Mouse (Mus musculus) hindbrain, postnatal 0 days (tissue): ENCODE measurements around the gene Gstk1. TPM values are rescaled to one million over a fixed set of nuclear protein-coding genes. Genes with fewer than 3 reads are reported as not detected.

Experiments used
- ATAC-seq: fragments of 200-750 bp; cut with Nextera tagmentation; 2 replicates; pipeline ENCODE4 v1.8.0; 2017; ENCODE audit warnings: mild to moderate bottlenecking, moderate TSS enrichment, moderate library complexity
- DNase-seq: peaks from one replicate; pipeline ENCODE4 v3.0.0-alpha.2; 2015; ENCODE audit warnings: low spot score
- H3K27ac ChIP-seq: fragments of 300-500 bp; sonication (generic); 2 replicates; pipeline ENCODE4 v1.5.1; 2014; ENCODE audit warnings: mild to moderate bottlenecking
- H3K27me3 ChIP-seq: fragments of 300-500 bp; sonication (generic); 2 replicates; pipeline ENCODE4 v1.6.1; 2014; ENCODE audit warnings: low read length, mixed read lengths; ENCODE audit not compliant: insufficient read depth
- H3K36me3 ChIP-seq: fragments of 300-500 bp; sonication (generic); 2 replicates; pipeline ENCODE4 v1.6.1; 2014; ENCODE audit warnings: low read length, mixed read lengths; ENCODE audit not compliant: insufficient read depth
- H3K4me1 ChIP-seq: fragments of 300-500 bp; sonication (generic); 2 replicates; pipeline ENCODE4 v1.6.1; 2014; ENCODE audit warnings: antibody characterized with exemption, low read length, mixed read lengths; ENCODE audit not compliant: insufficient read depth
- H3K4me2 ChIP-seq: fragments of 300-500 bp; sonication (generic); 2 replicates; pipeline ENCODE4 v1.6.1; 2014; ENCODE audit warnings: low read depth, mild to moderate bottlenecking, low read length, moderate library complexity, mixed read lengths
- H3K4me3 ChIP-seq: fragments of 300-500 bp; sonication (generic); 2 replicates; pipeline ENCODE4 v1.5.1; 2014; ENCODE audit warnings: low read length
- H3K9ac ChIP-seq: fragments of 300-500 bp; sonication (generic); replicated peaks from 2 replicates; pipeline ENCODE4 v1.6.1; 2014; ENCODE audit warnings: mild to moderate bottlenecking, low read length, moderate library complexity, mixed read lengths
- H3K9me3 ChIP-seq: fragments of 300-500 bp; sonication (generic); 2 replicates; pipeline ENCODE4 v1.6.1; 2016; ENCODE audit warnings: low read length, mixed read lengths
- CTCF ChIP-seq: IDR thresholded peaks from 2 replicates; pipeline ENCODE4 v1.5.1; 2016; ENCODE audit warnings: antibody characterized with exemption, control low read depth, low read depth
- WGBS: fragments of 180-500 bp; shearing (Covaris S2); extraction: QIAGEN DNeasy Blood & Tissue Kit; methylation state at CpG from one replicate; pipeline ENCODE4 v1.1.7; 2014; 5-methylcytosine and 5-hydroxymethylcytosine counted together
- polyA plus RNA-seq: library from polyadenylated mRNA; unstranded; fragments of >200 nt; fragmentation: Nextera tagmentation; extraction: Ambion mirVana; gene quantifications from 2 replicates; pipeline ENCODE4 v1.2.1, GENCODE M21; 2015
- total RNA-seq: library from RNA; depleted of rRNA; stranded (reverse); fragments of >200 nt; gene quantifications from 2 replicates; pipeline ENCODE4 v1.2.3, GENCODE M21; 2014

The Gstk1 gene
- total and polyA plus RNA-seq, 2 experiments from 2014 or later = 12.2 to 15.5 TPM

DNA sequence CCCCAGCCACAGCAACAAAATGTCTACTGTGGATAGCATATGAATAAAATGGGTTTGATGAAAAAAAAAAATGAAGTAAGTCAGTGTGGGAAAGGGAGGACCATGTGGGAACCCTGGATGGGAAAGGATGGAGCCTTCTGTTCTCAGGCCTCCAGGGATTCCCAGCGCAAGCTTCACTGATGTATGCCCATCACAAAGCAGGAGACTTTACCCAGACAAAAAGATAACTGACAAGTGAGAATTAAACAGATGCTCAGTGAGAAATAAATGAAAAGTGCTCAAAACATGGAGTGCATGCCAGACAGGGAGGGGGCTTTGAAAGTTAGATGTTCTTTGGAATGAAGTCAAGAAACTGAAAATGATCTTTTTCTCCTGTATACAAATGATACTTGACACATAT is 2.2 kb downstream of the Gstk1 start:
- DNase-seq (no peak), ATAC-seq (no peak)

DNA sequence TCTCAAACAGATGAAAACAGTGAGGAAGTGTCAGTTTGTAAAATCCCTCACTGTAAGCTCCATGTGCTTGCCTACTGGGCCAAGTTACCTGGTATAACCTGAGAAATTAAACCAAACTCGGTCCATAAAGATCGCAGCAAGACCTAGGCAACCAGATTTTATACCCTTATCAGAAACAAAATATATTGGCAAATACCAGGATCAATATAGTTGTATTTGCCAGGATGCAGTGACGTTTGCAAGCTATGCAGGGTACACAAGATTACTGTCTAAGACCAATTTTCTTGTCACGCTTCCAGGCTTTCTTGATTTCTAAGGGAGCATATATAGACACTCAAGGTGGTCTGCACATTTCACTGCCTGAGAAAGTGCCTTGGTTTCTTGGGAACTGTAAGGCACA is 6.1 kb downstream of the Gstk1 start:
- DNase-seq = no peak
- Histone ChIP-seq H3K4me1 (no peaks in the 10 kb centered on the region), H3K9ac (no peak overlapping the region), H3K9me3 (no peaks in the 10 kb centered on the region), H3K36me3 (no peaks in the 10 kb centered on the region), H3K4me3 (no peak overlapping the region), H3K4me2 (no peak overlapping the region), H3K27ac (no peak overlapping the region), H3K27me3 (no peaks in the 10 kb centered on the region)
- TF ChIP-seq CTCF = no peak
- no peak for ATAC-seq
- WGBS = 89% methylated on average over 4 of the region's 4 CpGs

More for the DNA sequence above, 2.2 kb downstream of the Gstk1 start:
- WGBS = 68% methylated on average over 1 of the region's 1 CpGs
- H3K4me3 ChIP-seq = no peak overlapping the region
- no peak for TF ChIP-seq CTCF
- H3K4me2 ChIP-seq = peak overlapping the region; percentile 45
- no peak overlapping the region for H3K27ac ChIP-seq
- H3K4me1 ChIP-seq = 0 out of 2 replicates have a peak, but pooled peaks cover 7% of the 10 kb centered on the region
- no peaks in the 10 kb centered on the region for H3K9me3 ChIP-seq
- H3K9ac ChIP-seq = no peak overlapping the region
- H3K36me3 ChIP-seq = no peaks in the 10 kb centered on the region
- no peaks in the 10 kb centered on the region for H3K27me3 ChIP-seq

DNA sequence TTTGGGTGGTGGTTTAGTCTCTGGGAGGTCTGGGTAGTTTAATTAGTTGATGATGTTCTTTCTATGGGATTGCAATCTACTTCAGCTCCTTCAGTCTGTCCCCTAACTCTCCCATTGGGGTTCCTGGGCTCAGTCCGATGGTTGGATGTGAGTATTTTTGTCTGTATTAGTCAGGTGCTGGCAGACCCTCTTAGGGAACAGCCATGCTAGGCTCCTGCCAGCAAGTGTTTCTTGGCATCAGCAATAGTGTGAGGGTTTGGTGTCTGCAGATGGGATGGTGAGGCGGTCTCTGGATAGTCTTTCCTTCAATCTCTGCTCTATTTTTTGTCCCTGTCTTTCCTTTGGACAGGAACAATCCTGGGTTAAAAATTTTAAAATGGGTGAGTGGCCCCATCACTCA is 7.4 kb downstream of the Gstk1 start:
- Histone ChIP-seq H3K4me2 (no peak overlapping the region), H3K27me3 (no peaks in the 10 kb centered on the region), H3K9ac (no peak overlapping the region), H3K4me1 (no peaks in the 10 kb centered on the region), H3K27ac (no peak overlapping the region), H3K4me3 (no peak overlapping the region), H3K9me3 (no peaks in the 10 kb centered on the region), H3K36me3 (no peaks in the 10 kb centered on the region)
- TF ChIP-seq CTCF = no peak
- ATAC-seq (no peak), DNase-seq (no peak)
- 71% methylated on average over 2 of the region's 2 CpGs for WGBS

DNA sequence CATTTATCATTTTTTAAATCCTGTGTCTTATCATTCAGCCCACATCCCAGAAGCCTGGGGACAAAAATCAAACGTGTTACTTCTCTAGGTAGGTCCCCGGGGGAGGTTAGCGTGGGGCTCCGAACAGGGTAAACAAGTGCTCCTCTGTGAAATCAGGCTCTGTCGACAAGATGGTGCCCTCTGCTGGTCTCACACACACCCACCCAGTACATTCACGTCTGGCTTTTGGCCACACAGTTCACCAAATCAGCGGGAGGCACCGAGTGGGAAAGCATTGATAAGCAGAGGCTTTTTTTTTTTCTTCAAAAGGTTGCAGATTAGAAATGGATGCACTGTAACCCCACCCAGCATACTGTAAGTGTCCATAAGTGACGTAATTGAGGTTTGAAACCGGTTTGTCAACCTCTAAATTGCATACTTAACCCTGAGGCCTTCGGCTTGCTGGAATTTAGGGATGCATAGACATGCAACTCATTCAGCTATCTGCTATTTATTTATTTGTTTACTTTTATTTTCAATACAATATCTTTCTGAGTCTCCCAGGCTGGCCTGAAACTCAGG is 11.6 kb downstream of the Gstk1 start:
- peak; percentile 78; the same call in 1 of the 2 replicates for ATAC-seq
- peak; percentile 73 for TF ChIP-seq CTCF
- WGBS = 19% methylated on average over 11 of the region's 11 CpGs
- DNase-seq = peak; percentile 68
- Histone ChIP-seq H3K4me2 (no peak overlapping the region), H3K4me3 (no peak overlapping the region), H3K9ac (no peak overlapping the region), H3K36me3 (no peaks in the 10 kb centered on the region), H3K4me1 (no peaks in the 10 kb centered on the region), H3K27ac (no peak overlapping the region), H3K27me3 (no peaks in the 10 kb centered on the region), H3K9me3 (no peaks in the 10 kb centered on the region)

DNA sequence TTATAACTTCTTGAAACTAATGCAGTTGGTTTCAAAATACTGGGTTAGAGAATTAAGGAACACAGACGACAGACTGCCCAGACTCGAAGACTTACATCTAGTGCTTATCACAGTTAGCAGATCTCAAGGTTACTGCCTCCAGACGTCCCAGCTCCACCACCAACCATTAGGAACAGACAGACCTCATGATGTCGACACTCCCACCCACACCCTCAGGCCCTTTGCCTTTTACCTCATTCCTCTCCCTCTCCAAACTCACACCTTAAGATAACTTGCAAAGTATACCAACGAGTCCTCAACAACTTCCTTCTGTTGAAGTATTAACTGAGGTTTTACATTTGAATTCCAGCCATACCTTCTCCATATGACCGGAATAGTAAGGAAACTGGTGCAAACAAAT is 14.7 kb downstream of the Gstk1 start:
- 71% methylated on average over 6 of the region's 6 CpGs for WGBS
- Histone ChIP-seq H3K9ac (no peak overlapping the region), H3K27ac (no peak overlapping the region), H3K36me3 (no peaks in the 10 kb centered on the region), H3K4me3 (no peak overlapping the region), H3K27me3 (no peaks in the 10 kb centered on the region), H3K4me1 (no peaks in the 10 kb centered on the region), H3K4me2 (no peak overlapping the region), H3K9me3 (no peaks in the 10 kb centered on the region)
- no peak for TF ChIP-seq CTCF
- no peak for ATAC-seq
- DNase-seq = no peak

DNA sequence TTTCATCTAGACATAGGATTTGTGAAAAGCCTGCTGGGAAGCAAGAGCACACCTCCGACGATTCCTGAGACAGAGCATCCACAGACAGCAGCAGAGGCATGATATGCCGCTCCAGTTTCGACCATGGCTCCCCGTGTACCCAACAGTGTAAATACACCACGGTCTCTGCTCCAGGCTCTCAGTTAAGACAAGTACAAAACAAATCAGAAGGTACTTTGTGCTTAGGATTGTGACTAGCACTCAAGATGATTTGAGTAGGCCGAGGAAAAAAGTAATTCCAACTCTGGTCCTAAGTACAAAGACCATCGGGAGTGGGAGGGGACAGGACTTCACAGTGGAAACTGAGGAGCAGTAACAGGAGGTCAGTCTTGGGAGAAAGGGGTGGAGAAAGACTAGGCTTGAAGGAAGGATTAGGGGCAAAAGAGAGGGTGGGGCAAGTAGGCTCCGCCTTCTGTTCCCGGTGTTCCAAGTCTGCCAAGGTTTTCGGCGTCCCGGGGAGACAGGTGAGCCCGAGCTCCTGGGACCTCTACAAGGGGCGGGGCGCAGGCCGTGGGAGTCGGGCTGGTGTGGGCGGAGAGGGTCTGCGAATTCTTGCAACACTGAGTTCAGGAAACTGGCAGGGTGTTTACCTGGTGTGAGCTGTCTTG is 15.9 kb downstream of the Gstk1 start, which contains the start of gene Tmem139:
Gene Tmem139 (plus strand): TSS at position 447 of the 647 bp plus-strand sequence.
- ATAC-seq (no peak), DNase-seq (no peak)
- WGBS = 23% methylated on average over 20 of the region's 20 CpGs
- Histone ChIP-seq H3K4me2 (no peak within 1 kb of the TSS), H3K9me3 (no peaks in the 10 kb centered on the region), H3K4me1 (no peaks in the 10 kb centered on the region), H3K9ac (no peak within 1 kb of the TSS), H3K27ac (no peak within 1 kb of the TSS), H3K4me3 (no peak within 1 kb of the TSS), H3K27me3 (no peaks in the 10 kb centered on the region), H3K36me3 (no peaks in the 10 kb centered on the region)
- no peak for TF ChIP-seq CTCF
